Mouse (Mus musculus) small intestine, adult 2 months (tissue): Measurements from ENCODE around the gene Gm26558. TPM values are rescaled to one million over a fixed set of nuclear protein-coding genes. Genes with fewer than 3 reads are reported as not detected.

Source experiments
- H3K27ac ChIP-seq: fragments of 200-500 bp; 2 replicates; pipeline ENCODE4 v1.5.1; 2012; ENCODE audit warnings: low read depth, low read length, control low read depth, inconsistent platforms; ENCODE audit not compliant: insufficient read depth
- H3K27me3 ChIP-seq: fragments of 200-500 bp; 2 replicates; pipeline ENCODE4 v1.6.1; 2012; ENCODE audit warnings: mild to moderate bottlenecking, moderate library complexity, low read length, inconsistent platforms; ENCODE audit not compliant: control insufficient read depth, insufficient read depth
- H3K36me3 ChIP-seq: fragments of 200-500 bp; 2 replicates; pipeline ENCODE4 v1.6.1; 2012; ENCODE audit warnings: mild to moderate bottlenecking, low read length, control low read depth, inconsistent platforms; ENCODE audit not compliant: control insufficient read depth, insufficient read depth
- H3K4me1 ChIP-seq: fragments of 200-500 bp; 2 replicates; pipeline ENCODE4 v1.6.1; 2012; ENCODE audit warnings: low read length, inconsistent platforms, mixed read lengths; ENCODE audit not compliant: control insufficient read depth, insufficient read depth, insufficient read length
- H3K4me3 ChIP-seq: fragments of 200-500 bp; 2 replicates; pipeline ENCODE4 v1.5.1; 2012; ENCODE audit warnings: low read depth, mild to moderate bottlenecking, control low read depth, inconsistent platforms, low read length, moderate library complexity
- CTCF ChIP-seq: fragments of 200-500 bp; IDR thresholded peaks from 2 replicates; pipeline ENCODE4 v1.5.1; 2012; ENCODE audit warnings: low read depth, mild to moderate bottlenecking, control low read depth, inconsistent platforms, low read length, moderate library complexity, mixed read lengths; ENCODE audit not compliant: insufficient replicate concordance, insufficient read length; ENCODE audit errors: extremely low read depth
- POLR2A ChIP-seq: fragments of 200-500 bp; IDR thresholded peaks from 2 replicates; pipeline ENCODE4 v1.6.1; 2012; ENCODE audit warnings: low read depth, mild to moderate bottlenecking, control low read depth, inconsistent platforms, low read length, moderate library complexity
- WGBS: fragments of 180-500 bp; shearing (Covaris S2); methylation state at CpG from one replicate; pipeline ENCODE4 v1.1.7; 2018; 5-methylcytosine and 5-hydroxymethylcytosine counted together
- polyA plus RNA-seq: library from polyadenylated mRNA; depleted of rRNA; stranded (reverse); fragments of >200 nt; gene quantifications from 2 replicates; pipeline ENCODE4 v1.2.3, GENCODE M21; 2012

The Gm26558 gene
- polyA plus RNA-seq, 1 experiment, result 0.58 TPM

GRCm38 (mm10) chr2:70629921-70630320 lies 32.0 kb downstream of the Gm26558 start:
- no peak for TF ChIP-seq POLR2A
- no peak for TF ChIP-seq CTCF
- no peaks in the 10 kb centered on the region for H3K27me3 ChIP-seq
- H3K4me1 ChIP-seq, result no peaks in the 10 kb centered on the region
- 58% methylated on average over 3 of the region's 3 CpGs for WGBS
- H3K27ac ChIP-seq, result no peak overlapping the region
- H3K4me3 ChIP-seq, result no peak overlapping the region
- H3K36me3 ChIP-seq, result no peaks in the 10 kb centered on the region

- TF ChIP-seq CTCF (no peak), POLR2A (no peak)
- Histone ChIP-seq H3K4me3 (no peak overlapping the region), H3K27me3 (no peaks in the 10 kb centered on the region), H3K27ac (no peak overlapping the region), H3K36me3 (no peaks in the 10 kb centered on the region), H3K4me1 (no peaks in the 10 kb centered on the region)
- WGBS, result 19% methylated on average over 10 of the region's 10 CpGs
These were observed 32.6 kb downstream of the Gm26558 start for GRCm38 (mm10) chr2:70629339-70629761.

GRCm38 (mm10) chr2:70628397-70628796 lies 33.5 kb downstream of the Gm26558 start:
- no peak overlapping the region for H3K4me3 ChIP-seq
- no peak for TF ChIP-seq POLR2A
- no peak for TF ChIP-seq CTCF
- no peaks in the 10 kb centered on the region for H3K4me1 ChIP-seq
- H3K36me3 ChIP-seq, result no peaks in the 10 kb centered on the region
- 67% methylated on average over 12 of the region's 12 CpGs for WGBS
- H3K27me3 ChIP-seq, result no peaks in the 10 kb centered on the region
- no peak overlapping the region for H3K27ac ChIP-seq

GRCm38 (mm10) chr2:70625761-70626160 lies 36.1 kb downstream of the Gm26558 start:
- no peak overlapping the region for H3K4me3 ChIP-seq
- H3K27ac ChIP-seq, result no peak overlapping the region
- TF ChIP-seq POLR2A (no peak), CTCF (no peak)
- H3K27me3 ChIP-seq, result no peaks in the 10 kb centered on the region
- H3K4me1 ChIP-seq, result no peaks in the 10 kb centered on the region
- H3K36me3 ChIP-seq, result no peaks in the 10 kb centered on the region
- 58% methylated on average over 7 of the region's 7 CpGs for WGBS

- no peak overlapping the region for H3K4me3 ChIP-seq
- H3K4me1 ChIP-seq, result no peaks in the 10 kb centered on the region
- H3K36me3 ChIP-seq, result no peaks in the 10 kb centered on the region
- WGBS, result 44% methylated on average over 4 of the region's 4 CpGs
- TF ChIP-seq POLR2A (no peak), CTCF (no peak)
- H3K27me3 ChIP-seq, result no peaks in the 10 kb centered on the region
- H3K27ac ChIP-seq, result no peak overlapping the region
These were observed 39.7 kb downstream of the Gm26558 start for GRCm38 (mm10) chr2:70622244-70622643.

- WGBS, result 30% methylated on average over 6 of the region's 6 CpGs
- H3K27ac ChIP-seq, result no peak overlapping the region
- no peak for TF ChIP-seq POLR2A
- peak; percentile 46; the same call in 1 of the 2 replicates for TF ChIP-seq CTCF
- no peak overlapping the region for H3K4me3 ChIP-seq
- H3K4me1 ChIP-seq, result 0 out of 2 replicates have a peak, but pooled peaks cover 1% of the 10 kb centered on the region
- H3K27me3 ChIP-seq, result no peaks in the 10 kb centered on the region
- H3K36me3 ChIP-seq, result no peaks in the 10 kb centered on the region
These were observed 41.7 kb downstream of the Gm26558 start for GRCm38 (mm10) chr2:70620225-70620624.

- Histone ChIP-seq H3K27me3 (no peaks in the 10 kb centered on the region), H3K4me3 (no peak overlapping the region), H3K27ac (no peak overlapping the region), H3K4me1 (0 out of 2 replicates have a peak, but pooled peaks cover 1% of the 10 kb centered on the region), H3K36me3 (no peaks in the 10 kb centered on the region)
- TF ChIP-seq POLR2A (no peak), CTCF (peak; percentile 62; the same call in 1 of the 2 replicates)
- WGBS, result 84% methylated on average over 6 of the region's 6 CpGs
These were observed 42.6 kb downstream of the Gm26558 start for GRCm38 (mm10) chr2:70619232-70619835.
